ENCODE assay signal across 20 mouse cellular contexts in genomic region chr8:80168688-80169087, GRCm38 (mm10).
DNase-seq lines count a peak whose midpoint lies in the region; ATAC-seq and TF ChIP-seq lines count a peak whose summit lies in the region.
"Had no signal": no experiment of that assay in that cellular context is flagged by ENCODE, and none has a peak within 500 bp of the region (broad histone marks: within the 10 kb centered on the region; RNA-seq: fewer than 3 reads in every experiment).

No protein-coding gene starts in this region.

- H3K4me1 ChIP-seq in lung, embryonic 16.5 days (replicated peaks; ENCODE audit: control insufficient read depth, insufficient read depth, low read length): no peaks in the 10 kb centered on the region
- H3K4me1 ChIP-seq: forebrain, embryonic 15.5 days; midbrain, embryonic 12.5 days; neural tube, embryonic 13.5 days; stomach, embryonic 15.5 days had no signal

- peak in 1 of 2 experiments; percentile 10 for DNase-seq in layer of hippocampus, adult 2 months (ENCODE audit: low spot score in 2 of 2)
- DNase-seq in layer of hippocampus, adult 9-11 months: no peak
- DNase-seq in lung, postnatal 36 days: no peak
- peak; percentile 5 to 7 for DNase-seq in frontal cortex, postnatal 25 days (ENCODE audit: low spot score in 2 of 2)
- peak; percentile 26 for DNase-seq in telencephalon, adult 2 months (ENCODE audit: low read depth, low spot score)
- DNase-seq in c-Kit-positive CD71-positive TER-119-positive erythroid progenitor cells, embryonic 14.5 days (ENCODE audit: low spot score): no peak
- DNase-seq: cerebellum, adult 9-10 months; gastrocnemius, postnatal 14 days; heart, adult 18-20 months; heart, postnatal 36 days; kidney, adult 2 months; kidney, postnatal 10 days; lung, adult 18-20 months; right cerebral cortex, postnatal 14 days had no signal

- no peaks in the 10 kb centered on the region for H3K9me3 ChIP-seq in lung, embryonic 16.5 days (ENCODE audit: control insufficient read depth, low read length)
- H3K9me3 ChIP-seq: forebrain, embryonic 15.5 days; midbrain, embryonic 12.5 days; neural tube, embryonic 13.5 days; stomach, embryonic 15.5 days had no signal

- H3K27ac ChIP-seq in layer of hippocampus, adult 2 months: peak overlapping the region; percentile 81
- H3K27ac ChIP-seq in lung, embryonic 16.5 days (ENCODE audit: low read length): peak overlapping the region; percentile 7; the same call in 1 of the 2 replicates
- H3K27ac ChIP-seq: forebrain, embryonic 15.5 days; midbrain, embryonic 12.5 days; neural tube, embryonic 13.5 days; stomach, embryonic 15.5 days had no signal

- no peaks in the 10 kb centered on the region for H3K27me3 ChIP-seq in lung, embryonic 16.5 days (ENCODE audit: control insufficient read depth, insufficient read depth, low read depth, low read length)
- H3K27me3 ChIP-seq: forebrain, embryonic 15.5 days; midbrain, embryonic 12.5 days; neural tube, embryonic 13.5 days; stomach, embryonic 15.5 days had no signal

- H3K4me2 ChIP-seq in lung, embryonic 16.5 days (ENCODE audit: low read depth, low read length): peak overlapping the region; percentile 0; the same call in 1 of the 2 replicates
- H3K4me2 ChIP-seq: forebrain, embryonic 15.5 days; liver, embryonic 11.5 days; midbrain, embryonic 12.5 days; neural tube, embryonic 13.5 days; stomach, embryonic 15.5 days had no signal

- peak overlapping the region; percentile 43 for H3K4me3 ChIP-seq in layer of hippocampus, adult 2 months
- H3K4me3 ChIP-seq in lung, embryonic 16.5 days (ENCODE audit: low read length): no peak overlapping the region
- H3K4me3 ChIP-seq: forebrain, embryonic 15.5 days; midbrain, embryonic 12.5 days; neural tube, embryonic 13.5 days; stomach, embryonic 15.5 days had no signal

- 37% methylated on average over 9 of the region's 9 CpGs for WGBS in lung, embryonic 16.5 days

- no peaks in the 10 kb centered on the region for H3K36me3 ChIP-seq in lung, embryonic 16.5 days (ENCODE audit: control insufficient read depth, insufficient read depth, low read length)
- H3K36me3 ChIP-seq: forebrain, embryonic 15.5 days; midbrain, embryonic 12.5 days; neural tube, embryonic 13.5 days; stomach, embryonic 15.5 days had no signal

- no peak overlapping the region for H3K9ac ChIP-seq in lung, embryonic 16.5 days (ENCODE audit: low read length)
- H3K9ac ChIP-seq: forebrain, embryonic 15.5 days; midbrain, embryonic 12.5 days; neural tube, embryonic 13.5 days; stomach, embryonic 15.5 days had no signal

- TF ChIP-seq CTCF in layer of hippocampus, adult 2 months (conservative IDR thresholded peaks at IDR 0.05): no peak

- peak; percentile 54 for ATAC-seq in lung, embryonic 16.5 days (ENCODE audit: low read depth)
- ATAC-seq: forebrain, embryonic 15.5 days had no signal

Comparison
In these comparisons a context has a peak if more than half of its experiments do, and no peak if none do; other contexts are left out.
1. DNase-seq: peak in frontal cortex, postnatal 25 days (2 of 2) and telencephalon, adult 2 months (single experiment); none in layer of hippocampus, adult 9-11 months (single experiment), lung, postnatal 36 days (single experiment) and c-Kit-positive CD71-positive TER-119-positive erythroid progenitor cells, embryonic 14.5 days (single experiment).